Mouse (Mus musculus): Measurements from ENCODE around the gene Dpt.

- TF ChIP-seq GATA1 (IDR thresholded peaks at IDR 0.05; ENCODE audit: borderline replicate concordance, low read length) (no peak), FLI1 (IDR thresholded peaks at IDR 0.05; ENCODE audit: low read length) (no peak)
Observed at GRCm38 (mm10) chr1:164766646-164767045, 29.8 kb upstream of the Dpt start.

Measured in megakaryocyte, embryonic 14.5 days (primary cell).